Mouse (Mus musculus) embryonic facial prominence, embryonic 11.5 days (tissue): ENCODE measurements at regions not wholly inside any gene's neighbourhood (a gene's known extent, or its start where the extent isn't known, plus 50 kb on each side); places are given as distances from the start of the nearest gene placed in this dataset.

Experiments
- ATAC-seq: fragments of 200-750 bp; cut with Nextera tagmentation; replicated peaks from 2 replicates; pipeline ENCODE4 v1.8.0; 2017; ENCODE audit warnings: low read depth; ENCODE audit not compliant: insufficient number of reproducible peaks, low FRiP score, low TSS enrichment
- DNase-seq: peaks from one replicate; pipeline ENCODE4 v3.0.0-alpha.2; 2015; ENCODE audit warnings: low spot score
- H3K27ac ChIP-seq: fragments of 300-500 bp; sonication (generic); replicated peaks from 2 replicates; pipeline ENCODE4 v1.5.1; 2014; ENCODE audit warnings: mild to moderate bottlenecking, low read depth, low read length, control low read depth
- H3K27me3 ChIP-seq: fragments of 300-500 bp; sonication (generic); 2 replicates; pipeline ENCODE4 v1.6.1; 2014; ENCODE audit warnings: mild to moderate bottlenecking, low read length, moderate library complexity, mixed read lengths; ENCODE audit not compliant: control insufficient read depth, insufficient read depth
- H3K36me3 ChIP-seq: fragments of 300-500 bp; sonication (generic); replicated peaks from 2 replicates; pipeline ENCODE4 v1.6.1; 2014; ENCODE audit warnings: low read depth, mild to moderate bottlenecking, low read length, moderate library complexity, mixed read lengths; ENCODE audit not compliant: control insufficient read depth, insufficient read depth
- H3K4me1 ChIP-seq: fragments of 300-500 bp; sonication (generic); 2 replicates; pipeline ENCODE4 v1.6.1; 2014; ENCODE audit warnings: low read length, mixed read lengths; ENCODE audit not compliant: control insufficient read depth, insufficient read depth
- H3K4me2 ChIP-seq: fragments of 300-500 bp; sonication (generic); 2 replicates; pipeline ENCODE4 v1.6.1; 2014; ENCODE audit warnings: low read depth, mild to moderate bottlenecking, control low read depth, low read length, moderate library complexity
- H3K4me3 ChIP-seq: fragments of 300-500 bp; sonication (generic); 2 replicates; pipeline ENCODE4 v1.5.1; 2014; ENCODE audit warnings: low read depth, low read length, control low read depth
- H3K9ac ChIP-seq: fragments of 300-500 bp; sonication (generic); replicated peaks from 2 replicates; pipeline ENCODE4 v1.6.1; 2014; ENCODE audit warnings: mild to moderate bottlenecking, control low read depth, low read length
- H3K9me3 ChIP-seq: fragments of 300-500 bp; sonication (generic); replicated peaks from 2 replicates; pipeline ENCODE4 v1.6.1; 2016; ENCODE audit warnings: mild to moderate bottlenecking, low read length, inconsistent platforms, mixed read lengths; ENCODE audit not compliant: control insufficient read depth
- WGBS: fragments of 180-500 bp; shearing (Covaris S2); extraction: QIAGEN DNeasy Blood & Tissue Kit; methylation state at CpG from one replicate; pipeline ENCODE4 v1.1.7; 2014; 5-methylcytosine and 5-hydroxymethylcytosine counted together

- WGBS, result 45% methylated on average over 1 of the region's 1 CpGs
- Histone ChIP-seq H3K27ac (no peak overlapping the region), H3K4me1 (peaks cover 7% of the 10 kb centered on the region), H3K4me3 (no peak overlapping the region), H3K9ac (no peak overlapping the region), H3K27me3 (no peaks in the 10 kb centered on the region), H3K36me3 (no peaks in the 10 kb centered on the region), H3K4me2 (no peak overlapping the region), H3K9me3 (no peaks in the 10 kb centered on the region)
- ATAC-seq, result no peak
- DNase-seq, result no peak
Measured at GRCm38 (mm10) chr4:8992171-8992570, 753.3 kb upstream of the Car8 start.

- H3K36me3 ChIP-seq, result no peaks in the 10 kb centered on the region
- no peak overlapping the region for H3K27ac ChIP-seq
- 93% methylated on average over 5 of the region's 5 CpGs for WGBS
- peaks cover 9% of the 10 kb centered on the region for H3K4me1 ChIP-seq
- H3K9ac ChIP-seq, result no peak overlapping the region
- no peak for DNase-seq
- H3K27me3 ChIP-seq, result no peaks in the 10 kb centered on the region
- H3K4me3 ChIP-seq, result no peak overlapping the region
- H3K4me2 ChIP-seq, result no peak overlapping the region
- no peak for ATAC-seq
- H3K9me3 ChIP-seq, result no peaks in the 10 kb centered on the region
Measured at GRCm38 (mm10) chr4:8990551-8990950, 751.7 kb upstream of the Car8 start.

GRCm38 (mm10) chr4:8989614-8990013, 750.8 kb upstream of the Car8 start:
- Histone ChIP-seq H3K9me3 (no peaks in the 10 kb centered on the region), H3K27me3 (no peaks in the 10 kb centered on the region), H3K4me2 (no peak overlapping the region), H3K9ac (no peak overlapping the region), H3K27ac (no peak overlapping the region), H3K36me3 (no peaks in the 10 kb centered on the region), H3K4me1 (peaks cover 9% of the 10 kb centered on the region), H3K4me3 (no peak overlapping the region)
- 81% methylated on average over 6 of the region's 6 CpGs for WGBS
- no peak for ATAC-seq
- DNase-seq, result no peak

GRCm38 (mm10) chr4:8989110-8989509, 750.3 kb upstream of the Car8 start:
- ATAC-seq (no peak), DNase-seq (no peak)
- Histone ChIP-seq H3K9me3 (no peaks in the 10 kb centered on the region), H3K4me3 (no peak overlapping the region), H3K9ac (no peak overlapping the region), H3K36me3 (no peaks in the 10 kb centered on the region), H3K27ac (no peak overlapping the region), H3K4me2 (no peak overlapping the region), H3K27me3 (no peaks in the 10 kb centered on the region), H3K4me1 (peaks cover 9% of the 10 kb centered on the region)
- 80% methylated on average over 4 of the region's 4 CpGs for WGBS

GRCm38 (mm10) chr4:8988345-8988733, 749.5 kb upstream of the Car8 start:
- ATAC-seq, result no peak
- WGBS, result 42% methylated on average over 8 of the region's 8 CpGs
- DNase-seq, result no peak
- Histone ChIP-seq H3K36me3 (no peaks in the 10 kb centered on the region), H3K27ac (no peak overlapping the region), H3K4me1 (peaks cover 9% of the 10 kb centered on the region), H3K4me2 (no peak overlapping the region), H3K27me3 (no peaks in the 10 kb centered on the region), H3K9me3 (no peaks in the 10 kb centered on the region), H3K4me3 (no peak overlapping the region), H3K9ac (no peak overlapping the region)

- WGBS, result 41% methylated on average over 10 of the region's 10 CpGs
- Histone ChIP-seq H3K9me3 (no peaks in the 10 kb centered on the region), H3K27ac (no peak overlapping the region), H3K9ac (no peak overlapping the region), H3K36me3 (no peaks in the 10 kb centered on the region), H3K4me2 (no peak overlapping the region), H3K4me3 (no peak overlapping the region), H3K4me1 (peaks cover 9% of the 10 kb centered on the region), H3K27me3 (no peaks in the 10 kb centered on the region)
- DNase-seq (no peak), ATAC-seq (no peak)
Measured at GRCm38 (mm10) chr4:8987544-8988344, 748.9 kb upstream of the Car8 start.

GRCm38 (mm10) chr4:8986394-8987091, 747.7 kb upstream of the Car8 start:
- Histone ChIP-seq H3K4me2 (no peak overlapping the region), H3K4me1 (peaks cover 9% of the 10 kb centered on the region)
- ATAC-seq, result no peak

GRCm38 (mm10) chr4:8984059-8984606, 745.3 kb upstream of the Car8 start:
- Histone ChIP-seq H3K4me3 (no peak overlapping the region), H3K4me1 (peaks cover 9% of the 10 kb centered on the region), H3K4me2 (no peak overlapping the region), H3K27ac (no peak overlapping the region), H3K36me3 (no peaks in the 10 kb centered on the region), H3K9me3 (no peaks in the 10 kb centered on the region), H3K9ac (no peak overlapping the region), H3K27me3 (no peaks in the 10 kb centered on the region)
- DNase-seq (no peak), ATAC-seq (no peak)
- whole genome bisulfite sequencing, result 94% methylated on average over 5 of the region's 5 CpGs

More at GRCm38 (mm10) chr4:8986394-8987091, 747.7 kb upstream of the Car8 start:
- H3K4me3 ChIP-seq, result no peak overlapping the region
- no peaks in the 10 kb centered on the region for H3K27me3 ChIP-seq
- WGBS, result 32% methylated on average over 13 of the region's 13 CpGs
- no peak overlapping the region for H3K9ac ChIP-seq
- H3K27ac ChIP-seq, result no peak overlapping the region
- no peaks in the 10 kb centered on the region for H3K9me3 ChIP-seq
- DNase-seq, result no peak
- H3K36me3 ChIP-seq, result no peaks in the 10 kb centered on the region
